Mouse (Mus musculus): ENCODE measurements around the gene Ankrd11.
"Not testable (repeated sequence)": the region's sequence is repeated elsewhere in the genome, so short reads cannot be mapped to it uniquely, and the experiment has no call there.

The Ankrd11 gene

DNA sequence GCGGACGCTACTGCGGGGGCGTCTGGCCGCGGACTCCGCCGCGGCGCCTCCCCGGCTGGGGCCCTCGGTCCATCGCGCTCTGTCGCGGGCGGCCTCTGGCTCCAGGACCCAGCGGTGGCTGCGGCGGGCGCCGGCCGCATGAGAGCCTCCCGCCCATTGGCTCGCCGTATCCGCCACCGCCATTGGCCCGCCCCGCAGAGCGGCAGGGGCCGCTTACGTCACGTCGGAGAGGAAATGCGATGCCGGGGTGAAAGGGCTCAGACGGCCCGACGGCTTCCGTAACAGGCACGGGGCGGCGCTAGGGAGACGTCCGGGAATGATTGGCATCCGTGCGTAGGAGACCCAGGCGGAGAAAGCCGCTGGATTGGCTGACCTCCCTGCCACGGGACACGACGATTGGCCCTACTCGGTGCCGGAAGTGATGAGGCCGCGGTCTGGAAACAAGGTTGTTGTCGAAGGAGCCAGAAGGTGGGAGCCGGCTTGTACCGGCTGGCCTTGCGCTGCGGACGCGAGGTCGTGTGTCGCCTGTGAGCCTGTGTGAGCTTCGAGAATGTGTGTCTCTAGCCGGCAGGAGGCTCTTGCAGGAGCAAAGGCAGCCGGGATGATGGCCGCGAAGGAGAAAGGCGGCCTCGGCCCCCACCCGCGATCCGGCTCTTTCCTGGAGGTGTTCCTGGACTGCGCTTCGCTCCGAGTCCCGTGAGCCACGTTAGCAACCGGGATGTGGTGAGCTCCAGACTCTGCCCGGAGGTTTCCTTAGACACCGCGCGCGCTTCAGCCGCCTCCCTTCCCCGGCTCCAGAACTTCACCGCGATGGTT, at the start of gene Ankrd11:
Ankrd11 (minus strand) TSS at position 120 of the 816 bp plus-strand sequence.
- DNase-seq, result peak; percentile 100

DNA sequence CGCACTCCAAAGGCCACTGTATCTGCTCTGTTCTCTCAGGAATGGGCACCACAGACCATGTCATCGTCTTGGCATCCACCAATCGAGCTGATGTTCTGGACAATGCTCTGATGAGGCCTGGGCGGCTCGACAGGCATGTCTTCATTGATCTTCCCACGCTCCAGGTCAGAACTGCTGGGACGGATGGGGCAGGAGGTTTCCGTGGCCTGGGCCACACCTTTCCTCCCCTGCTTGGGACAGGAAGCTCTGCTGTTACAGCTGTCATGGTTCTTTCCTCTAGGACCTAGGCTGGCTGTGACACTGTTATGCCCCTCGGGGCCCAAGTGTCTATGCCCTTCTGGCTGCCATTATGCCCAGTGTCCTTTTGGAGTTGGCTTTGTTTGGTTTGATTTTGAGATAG, 45.2 kb upstream of the Ankrd11 start:
- DNase-seq, result no peak

DNA sequence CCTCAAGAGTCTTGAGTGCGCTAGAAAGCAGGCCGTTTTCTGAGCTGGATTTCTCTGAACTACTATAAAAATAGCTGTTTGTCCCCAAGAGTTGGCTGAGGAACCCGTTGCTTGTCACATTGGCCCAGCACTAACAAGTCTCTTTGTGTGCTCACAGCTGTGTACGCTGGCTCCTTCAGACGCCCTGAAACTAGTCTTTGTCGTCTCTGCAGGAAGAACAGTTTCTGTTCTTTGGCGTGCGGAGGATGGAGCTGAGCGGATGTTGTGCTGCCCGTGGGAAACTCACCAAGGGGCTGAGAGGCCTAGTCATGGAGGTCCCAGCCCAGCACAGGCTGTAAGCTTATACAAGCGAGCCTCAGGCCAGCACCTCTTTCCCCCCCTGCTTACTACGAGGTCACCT, 41.5 kb upstream of the Ankrd11 start:
- peak; percentile 16 for DNase-seq

DNA sequence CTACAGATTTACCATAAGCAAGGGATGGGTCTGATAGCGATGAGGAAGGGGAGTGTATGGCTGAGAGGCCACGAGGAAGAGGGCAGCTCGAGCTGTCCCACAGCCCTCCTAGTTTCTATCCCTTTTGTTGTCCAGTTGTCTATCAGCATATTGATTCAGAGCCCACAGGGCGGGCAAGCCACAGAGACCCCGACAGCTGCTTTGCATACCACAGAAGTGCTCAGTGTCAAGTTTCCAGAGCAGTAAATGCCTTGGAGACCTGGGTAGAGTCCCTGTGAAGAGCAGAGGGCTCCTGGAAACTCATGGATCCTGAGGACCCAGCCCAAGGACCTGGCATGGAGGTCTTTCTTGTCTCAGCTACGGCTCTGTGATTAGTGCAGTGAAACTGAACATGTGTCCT, 40.9 kb upstream of the Ankrd11 start:
- no peak for DNase-seq

DNA sequence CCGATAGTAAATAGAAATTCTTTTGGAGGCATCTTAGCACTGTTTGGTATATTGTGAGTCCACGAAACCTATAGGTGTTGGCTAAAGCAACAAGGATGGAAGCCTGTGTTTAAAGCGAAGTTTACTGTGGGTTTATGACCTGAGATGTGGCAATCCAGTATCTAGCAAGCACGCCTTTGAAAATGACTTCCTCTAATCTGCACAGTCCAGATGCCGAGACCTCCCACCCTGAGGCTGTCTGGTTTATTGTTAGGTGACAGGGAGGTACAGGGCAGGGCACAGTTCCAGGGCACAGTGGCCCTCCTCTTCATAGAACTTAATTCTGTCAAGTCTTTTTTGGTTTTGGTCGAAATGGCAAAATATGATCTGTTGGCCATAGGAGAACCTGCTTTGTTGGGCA, 35.1 kb upstream of the Ankrd11 start:
- DNase-seq, result no peak

DNA sequence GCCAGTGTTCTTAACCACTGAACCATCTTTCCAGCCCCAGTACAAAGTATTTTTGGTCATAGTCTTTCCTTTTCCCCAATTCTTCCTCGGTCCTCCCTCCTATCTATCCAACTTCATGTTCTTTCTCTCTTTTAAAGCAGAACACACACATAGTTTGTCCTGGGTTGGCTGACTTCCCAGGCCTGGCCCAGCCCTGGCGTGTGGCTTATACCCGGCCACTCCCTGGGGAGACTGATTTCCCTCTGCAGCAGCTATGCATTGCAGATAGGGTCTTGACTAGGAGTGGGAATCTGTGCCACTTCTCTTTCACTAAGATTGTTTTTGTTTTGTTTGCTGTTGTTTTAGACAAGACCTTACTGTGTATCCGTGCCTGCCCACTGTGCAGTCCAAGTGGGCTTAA, 29.1 kb upstream of the Ankrd11 start:
- DNase-seq, result no peak

DNA sequence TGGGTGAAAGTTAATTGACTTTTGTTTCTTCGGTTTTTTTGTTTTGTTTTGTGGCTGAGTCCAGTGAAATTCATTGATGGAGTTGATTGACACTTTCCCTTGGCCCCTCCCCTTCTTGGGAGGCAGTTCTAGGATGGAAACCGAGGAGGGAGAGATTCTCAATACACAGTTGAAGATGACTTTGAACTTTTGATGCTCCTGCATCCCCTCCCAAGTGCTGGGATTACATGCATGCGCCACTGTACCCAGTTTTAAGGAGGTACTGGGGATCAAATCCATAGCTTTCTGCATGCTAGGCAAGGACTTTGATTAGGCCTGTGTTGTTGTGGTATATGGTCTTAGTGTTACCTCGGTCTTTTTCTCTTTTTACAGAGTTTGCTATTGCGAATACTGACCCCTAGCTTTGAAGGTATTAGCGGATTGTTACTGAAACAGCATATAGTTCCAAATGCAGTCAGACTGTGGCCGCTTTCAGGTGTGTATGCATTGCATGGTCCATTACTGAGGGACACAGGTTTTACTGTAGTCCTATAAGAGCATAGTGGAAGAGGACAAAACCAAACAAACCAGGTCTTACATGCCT, 24.1 kb upstream of the Ankrd11 start:
- DNase-seq, result no peak

DNA sequence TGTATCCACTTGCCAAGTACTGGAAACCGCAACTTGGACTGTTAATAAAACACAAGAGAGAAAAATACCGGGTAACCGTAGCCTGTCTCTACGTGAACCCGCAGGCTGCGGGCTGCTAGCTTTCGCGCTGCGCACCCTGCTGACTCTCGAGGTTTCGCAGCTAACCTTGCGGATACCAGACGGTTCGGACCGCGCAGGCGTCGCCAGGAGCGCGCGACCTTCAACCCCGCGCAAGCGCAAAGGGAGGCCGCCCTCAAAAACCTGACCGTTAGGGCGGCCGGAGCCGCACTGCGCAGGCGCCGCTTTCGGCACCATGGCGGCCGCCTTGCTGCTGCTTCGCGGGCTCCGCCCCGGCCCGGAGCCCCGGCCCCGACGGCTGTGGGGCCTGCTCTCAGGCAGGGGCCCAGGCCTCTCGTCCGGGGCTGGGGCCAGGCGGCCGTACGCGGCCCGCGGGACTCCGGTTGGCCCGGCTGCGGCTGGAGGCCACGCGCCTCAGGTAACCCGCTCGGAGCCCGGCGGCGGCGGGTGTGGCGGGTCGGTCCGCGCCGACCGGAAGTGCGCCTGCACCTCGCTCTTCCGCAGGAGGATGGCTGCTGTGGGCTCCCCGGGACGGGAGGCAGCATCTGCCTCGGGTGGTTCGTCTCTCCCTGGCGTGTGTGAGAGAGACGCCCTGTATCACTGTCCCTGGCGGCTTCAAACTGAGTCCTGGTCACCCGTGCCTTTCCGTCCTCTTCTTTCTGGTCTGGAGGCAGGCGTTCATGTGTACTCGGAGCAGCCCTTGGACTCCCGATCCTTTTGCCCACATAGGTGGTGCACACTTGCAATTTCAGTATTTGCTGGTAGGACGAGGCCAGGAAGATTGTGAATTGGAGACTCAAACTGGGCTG, 23.4 kb upstream of the Ankrd11 start:
- DNase-seq, result peak; percentile 97

DNA sequence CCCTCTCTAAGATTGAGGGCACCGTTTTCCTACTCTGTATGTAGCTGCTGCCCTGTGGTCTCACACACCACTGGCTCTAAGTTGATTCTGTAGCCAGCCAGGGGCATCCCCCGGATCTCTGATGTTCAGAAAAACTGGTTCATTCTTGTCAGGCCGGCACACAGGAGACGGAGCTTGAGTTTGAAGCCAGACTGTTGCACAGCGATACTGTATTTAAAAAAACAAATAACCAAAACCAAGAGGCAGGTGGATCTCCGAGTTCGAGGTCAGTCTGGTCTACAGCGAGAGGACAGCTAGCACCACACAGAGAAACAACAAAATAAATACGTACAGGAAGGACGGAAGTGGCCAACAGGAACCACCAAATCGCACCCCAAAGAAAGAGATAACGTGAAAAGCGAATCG, 22.7 kb upstream of the Ankrd11 start:
- DNase-seq, result no peak

DNA sequence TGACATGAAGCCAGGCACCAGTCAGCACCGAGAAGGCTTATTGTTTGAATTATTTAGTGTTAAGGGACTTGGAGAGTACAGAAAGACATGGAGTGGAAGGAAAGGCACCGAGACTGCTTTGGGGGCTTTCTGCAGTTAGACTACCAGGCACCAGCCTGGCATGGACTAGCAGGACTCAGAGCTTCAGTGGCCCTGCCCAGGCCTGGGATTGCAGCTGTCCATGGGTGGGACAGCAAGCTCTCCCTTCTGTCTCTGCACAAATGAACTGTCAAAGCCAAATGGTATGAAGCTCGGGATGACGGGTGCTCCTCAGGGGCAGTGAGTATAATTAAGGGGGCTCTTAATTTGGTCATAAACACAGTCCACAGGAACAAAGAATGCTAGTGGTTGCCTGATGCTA, 22.0 kb upstream of the Ankrd11 start:
- DNase-seq, result no peak

DNA sequence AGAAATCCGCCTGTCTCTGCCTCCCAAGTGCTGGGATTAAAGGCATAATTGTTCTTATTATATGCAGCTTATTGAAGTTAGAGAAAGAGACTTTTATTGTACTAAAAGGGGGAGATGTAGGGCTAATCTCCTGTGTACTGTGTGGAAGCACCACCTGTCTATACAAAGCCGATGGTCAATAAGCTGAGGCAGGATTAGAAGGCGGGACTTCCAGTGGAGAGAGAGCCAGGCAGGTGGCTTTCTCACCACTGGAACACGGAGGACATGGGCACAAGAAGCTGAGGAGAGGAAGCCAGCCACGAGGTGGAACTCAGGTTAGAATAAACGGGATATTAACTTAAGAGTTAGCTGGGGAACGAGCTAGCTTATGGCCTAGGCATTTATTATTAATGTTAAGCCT, 20.6 kb upstream of the Ankrd11 start, which contains the start of gene Spg7:
Spg7 (plus strand) TSS at position 222 of the 400 bp plus-strand sequence.
- no peak for DNase-seq

DNA sequence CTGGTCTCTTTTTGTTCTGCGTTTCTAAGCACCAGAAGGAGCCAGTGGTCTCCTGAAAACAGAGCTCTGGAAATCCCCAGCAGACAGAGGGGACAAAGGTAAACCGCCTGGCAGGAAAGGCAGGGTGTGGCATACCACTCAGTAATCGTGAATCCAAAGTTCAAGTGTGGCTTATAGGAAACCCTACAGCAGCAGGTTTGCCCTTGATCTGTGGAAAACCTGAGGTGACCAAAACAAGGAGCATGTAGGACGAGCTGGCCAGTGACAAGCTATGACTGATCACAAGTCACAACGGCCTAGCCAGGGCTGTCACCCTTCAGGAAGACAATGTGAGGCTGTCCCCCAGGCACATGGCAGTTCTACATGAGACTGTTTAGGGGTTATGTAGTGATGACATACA, 9.4 kb upstream of the Ankrd11 start:
- DNase-seq, result no peak

DNA sequence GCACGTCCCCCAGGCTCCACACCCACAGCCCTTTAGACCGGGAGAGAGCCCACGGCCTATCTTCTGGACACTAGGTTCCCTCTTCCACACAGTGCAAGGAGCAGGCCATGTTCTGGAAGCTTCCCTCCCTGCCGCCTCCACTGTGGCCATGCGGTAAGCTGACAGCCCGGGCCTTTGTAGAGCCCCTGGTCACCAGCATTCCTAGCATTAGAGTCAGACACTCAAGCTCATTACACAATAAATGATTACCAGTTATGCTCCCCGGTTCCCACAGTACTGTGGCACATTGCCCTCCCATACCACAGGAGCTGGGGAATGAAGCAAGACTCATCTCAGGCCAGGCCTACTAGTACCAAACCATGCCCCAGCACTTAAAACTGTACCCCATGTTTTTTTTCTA, 6.3 kb upstream of the Ankrd11 start:
- DNase-seq, result no peak

DNA sequence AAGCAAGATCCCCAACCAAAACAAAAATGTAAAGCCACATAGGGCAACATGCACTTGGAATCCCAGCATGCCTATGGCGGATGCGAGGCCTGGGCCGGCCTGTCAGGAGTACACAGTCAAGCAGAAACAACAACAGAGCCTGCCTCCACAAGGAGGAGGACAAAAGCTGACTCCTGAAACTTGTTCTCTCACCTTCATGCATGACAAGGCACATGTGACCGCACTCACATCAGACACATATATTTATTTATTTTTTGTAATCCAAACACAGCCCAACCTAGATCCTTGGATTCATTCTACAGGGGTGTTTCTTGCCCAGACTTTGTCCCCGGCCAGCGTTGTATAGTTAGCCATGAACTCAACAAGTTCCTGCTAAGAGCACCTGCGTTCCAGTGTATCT, 5.8 kb upstream of the Ankrd11 start:
- DNase-seq, result no peak

DNA sequence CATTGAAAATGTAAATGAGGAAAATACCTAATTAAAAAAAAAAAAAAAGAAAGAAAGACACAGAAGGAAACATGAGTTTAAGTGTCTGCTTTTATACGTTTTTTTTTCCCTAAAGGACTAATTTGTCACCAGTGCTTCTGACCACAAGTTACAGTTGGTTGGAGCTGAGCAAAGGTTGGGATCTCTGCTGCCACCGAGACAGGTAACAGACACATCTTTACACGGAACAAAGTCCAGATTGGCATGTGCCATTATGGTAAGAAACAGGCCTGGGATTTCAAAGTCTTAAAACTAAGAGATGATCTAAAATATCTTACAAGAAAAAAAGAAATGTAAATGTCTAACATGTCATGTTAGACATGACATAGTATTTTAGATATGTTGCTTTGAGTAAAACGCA, 4.6 kb upstream of the Ankrd11 start:
- DNase-seq, result no peak

DNA sequence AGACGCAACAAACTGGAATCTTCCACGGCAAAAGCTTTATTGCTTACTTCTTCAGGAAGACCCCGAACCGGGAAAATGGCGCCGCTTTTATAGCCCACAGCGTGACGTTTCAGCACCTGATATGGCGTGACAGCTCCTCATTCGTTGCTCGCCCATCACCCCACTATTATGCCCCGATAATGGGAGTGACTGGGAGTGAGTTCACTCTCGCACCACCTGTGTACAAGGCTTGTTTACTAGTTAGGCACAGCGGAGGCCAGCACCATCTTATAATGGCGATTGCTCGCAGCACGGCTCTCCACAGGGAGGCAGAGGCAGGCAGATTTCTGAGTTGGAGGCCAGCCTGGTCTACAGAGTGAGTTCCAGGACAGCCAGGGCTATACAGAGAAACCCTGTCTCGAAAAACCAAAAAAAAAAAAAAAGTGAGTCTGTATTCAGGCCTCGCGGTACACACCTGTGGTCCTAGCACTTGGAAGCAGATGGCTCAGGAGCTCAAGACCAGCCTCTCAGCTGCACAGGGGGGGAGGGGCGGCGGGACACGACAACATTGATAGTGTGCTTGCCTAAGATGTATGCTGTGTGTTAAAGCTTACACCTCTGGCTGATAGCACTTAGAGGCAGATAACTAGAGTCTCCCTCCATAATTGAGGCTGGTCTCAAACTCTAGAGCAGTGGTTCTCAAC, 2.8 kb upstream of the Ankrd11 start:
- not testable (repeated sequence) for DNase-seq

DNA sequence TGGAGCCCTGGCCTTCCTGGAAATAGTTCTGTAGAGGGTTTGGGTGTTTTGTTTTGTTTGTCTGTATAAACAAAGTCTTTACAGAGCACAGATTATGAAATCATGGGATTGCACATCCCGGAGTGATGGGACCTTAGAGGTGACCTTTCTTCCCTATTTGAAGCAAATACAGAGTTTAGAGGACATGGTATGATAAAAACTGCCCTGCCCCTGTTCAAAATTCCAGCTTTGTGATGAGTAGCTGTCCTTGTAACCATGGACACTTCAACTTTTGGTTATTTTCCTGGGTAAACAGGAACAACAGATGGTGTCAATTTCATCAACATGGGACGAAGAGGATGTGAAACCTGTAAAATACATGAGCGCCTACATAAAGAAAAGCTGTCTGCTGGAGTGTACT, 1.9 kb upstream of the Ankrd11 start:
- no peak for DNase-seq

DNA sequence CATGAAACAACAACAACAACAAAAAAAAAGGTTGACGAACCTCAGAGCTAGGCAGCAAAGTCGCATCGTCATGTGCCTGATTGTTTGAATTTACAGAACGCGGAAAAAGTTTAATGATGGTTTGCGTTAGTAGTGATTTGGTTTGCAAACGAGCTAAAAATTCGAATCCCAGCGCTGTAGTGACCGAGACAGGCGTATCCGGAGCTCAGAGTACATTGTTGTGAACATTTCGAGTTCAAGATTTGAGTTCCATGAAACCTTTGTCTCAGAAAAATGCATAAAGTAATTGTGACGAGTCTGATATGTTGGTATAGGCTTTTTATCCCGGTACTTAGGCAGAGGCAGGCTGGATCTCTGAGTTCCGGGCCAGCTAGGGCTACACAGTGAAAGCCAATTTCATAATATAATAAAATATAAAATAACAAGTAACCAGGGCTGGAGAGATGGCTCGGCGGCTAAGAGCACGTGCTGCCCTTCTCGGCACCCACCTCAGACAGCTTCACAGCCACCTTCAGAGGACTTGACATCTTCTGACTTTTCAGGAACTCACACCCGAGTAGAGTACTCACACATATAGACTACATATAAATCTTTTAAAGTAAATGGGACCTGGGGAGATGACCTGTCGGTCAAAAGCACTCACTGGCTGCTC, 1.0 kb upstream of the Ankrd11 start:
- DNase-seq, result no peak

DNA sequence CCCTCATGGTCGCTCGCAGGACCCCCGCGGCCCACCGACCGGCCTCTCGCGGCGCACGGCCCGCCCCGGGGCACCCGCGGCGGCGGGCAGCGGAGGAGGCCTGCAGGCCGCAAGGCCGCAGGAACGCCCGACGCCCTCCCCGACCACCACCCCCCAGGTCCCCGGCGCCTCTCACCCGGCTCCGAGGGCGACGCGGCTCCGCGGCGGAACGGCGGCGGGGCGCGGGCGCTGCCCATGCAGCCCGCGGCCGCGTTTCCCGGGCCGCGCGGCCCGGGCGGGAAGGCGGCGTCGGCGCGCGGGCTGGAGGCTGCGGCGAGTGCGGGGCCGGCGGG, 337 bp downstream of the Ankrd11 start:
- peak; percentile 54 for DNase-seq

DNA sequence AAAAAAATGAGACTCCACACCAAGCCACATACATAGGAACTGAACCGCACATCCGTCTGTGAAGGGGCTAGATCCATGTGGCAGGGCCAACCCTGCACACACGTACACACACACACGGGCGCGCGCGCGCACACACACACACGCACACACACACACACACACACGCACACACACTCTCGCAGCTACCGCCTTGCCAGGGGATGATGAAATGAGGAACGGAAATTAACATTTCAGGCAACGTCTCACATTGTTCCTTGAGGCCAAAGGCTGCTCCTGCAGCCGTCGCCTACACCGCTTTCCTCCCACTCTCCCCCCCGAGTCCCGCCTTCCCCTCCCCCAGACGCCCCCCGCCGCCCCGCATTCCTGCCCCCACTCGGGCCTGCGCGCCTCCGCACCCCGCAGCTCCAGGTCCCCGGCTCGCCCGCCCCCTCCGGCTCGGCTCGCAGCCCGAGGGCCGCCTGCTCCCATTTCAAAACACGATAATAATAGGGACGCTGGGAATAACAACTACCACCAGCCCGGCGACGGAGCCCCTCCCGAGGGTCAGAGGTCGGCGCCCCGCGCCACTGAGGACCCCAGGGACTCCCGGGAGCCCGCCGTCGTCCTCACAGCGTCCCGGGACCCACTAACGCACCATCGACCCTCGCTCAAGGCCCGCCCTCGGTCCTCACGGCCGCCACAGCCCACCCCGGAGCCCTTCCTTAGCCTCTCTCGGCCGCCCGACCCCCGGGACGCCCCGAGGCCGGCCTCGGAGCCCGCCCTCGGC, 886 bp downstream of the Ankrd11 start:
- peak; percentile 58 for DNase-seq

DNA sequence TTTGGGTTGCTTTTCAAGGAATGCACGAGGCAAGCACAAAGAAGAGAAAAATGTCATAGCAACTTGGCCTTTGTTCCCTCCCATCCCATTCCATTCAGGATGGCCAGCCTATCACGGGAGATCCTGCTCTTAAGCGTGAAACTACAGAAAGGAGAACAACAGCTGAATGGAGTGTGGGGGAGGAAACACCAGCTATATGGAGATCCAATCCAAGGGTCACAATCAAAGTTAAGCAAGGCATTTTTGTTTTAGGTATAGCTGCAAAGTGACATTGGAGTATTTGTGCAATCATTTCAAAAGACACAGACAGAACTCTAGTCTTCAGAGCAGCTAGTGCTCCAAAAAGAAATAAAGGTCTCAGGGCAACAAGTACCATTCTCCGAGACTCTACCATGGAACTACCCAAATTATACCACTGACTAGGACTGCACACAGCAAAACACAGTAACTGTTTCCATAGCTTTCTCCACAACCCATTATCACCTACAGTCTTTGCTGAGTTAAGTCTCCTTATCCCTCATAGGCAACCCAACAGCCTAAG, 1.9 kb downstream of the Ankrd11 start:
- no peak for DNase-seq

Measured in right cerebral cortex, postnatal 25 days (tissue).